ENCODE assay signal across 12 mouse cellular contexts in genomic region chr13:81578692-81579091, GRCm38 (mm10).
"Had no signal": no experiment of that assay in that cellular context is flagged by ENCODE, and none has a peak within 500 bp of the region (broad histone marks: within the 10 kb centered on the region; RNA-seq: fewer than 3 reads in every experiment).

No protein-coding gene starts in this region.

- H3K27ac ChIP-seq: intestine, embryonic 15.5 days; kidney, postnatal 0 days; left cerebral cortex, adult 2 months; liver, embryonic 13.5 days had no signal

- H3K4me2 ChIP-seq: intestine, embryonic 15.5 days; liver, embryonic 13.5 days; midbrain, embryonic 11.5 days had no signal

- ATAC-seq: hindbrain, embryonic 16.5 days; intestine, embryonic 15.5 days had no signal

- H3K4me1 ChIP-seq: intestine, embryonic 15.5 days; liver, embryonic 13.5 days had no signal

- DNase-seq: layer of hippocampus, postnatal 36 days; liver, embryonic 13.5 days; lung, postnatal 10 days; lung, postnatal 4 days; midbrain, embryonic 14.5 days; thymus, adult 18-20 months; thymus, postnatal 36 days had no signal

- H3K9me3 ChIP-seq: intestine, embryonic 15.5 days; liver, embryonic 13.5 days had no signal

- H3K4me3 ChIP-seq: intestine, embryonic 15.5 days; left cerebral cortex, adult 2 months; liver, embryonic 13.5 days had no signal

- H3K9ac ChIP-seq: intestine, embryonic 15.5 days; liver, embryonic 13.5 days had no signal

- H3K36me3 ChIP-seq: intestine, embryonic 15.5 days; liver, embryonic 13.5 days had no signal

- H3K27me3 ChIP-seq: intestine, embryonic 15.5 days; liver, embryonic 13.5 days had no signal
